ENCODE assay signal across 12 mouse cellular contexts in genomic region chr3:58783602-58784218, GRCm38 (mm10). TPM values are rescaled to one million over a fixed set of nuclear protein-coding genes. Genes with fewer than 3 reads are reported as not detected.
DNase-seq lines count a peak whose midpoint lies in the region; ATAC-seq and TF ChIP-seq lines count a peak whose summit lies in the region.
"Had no signal": no experiment of that assay in that cellular context is flagged by ENCODE, and none has a peak within 500 bp of the region (broad histone marks: within the 10 kb centered on the region; RNA-seq: fewer than 3 reads in every experiment).

No protein-coding gene starts in this region.

- H3K9me3 ChIP-seq in kidney, embryonic 15.5 days (replicated peaks), result no peaks in the 10 kb centered on the region
- no peaks in the 10 kb centered on the region for H3K9me3 ChIP-seq in forebrain, postnatal 0 days (ENCODE audit: low read length)

- whole genome bisulfite sequencing in kidney, embryonic 15.5 days, result 54% methylated on average over 8 of the region's 8 CpGs
- 58% methylated on average over 8 of the region's 8 CpGs for WGBS in forebrain, postnatal 0 days

- no peak overlapping the region for H3K9ac ChIP-seq in kidney, embryonic 15.5 days
- H3K9ac ChIP-seq in forebrain, postnatal 0 days, result no peak overlapping the region

- DNase-seq in cerebellum, adult 9-11 months, result peak; percentile 29
- no peak for DNase-seq in cerebellum, adult 18-20 months
- DNase-seq in kidney, adult 8-10 months, result no peak
- no peak for DNase-seq in forebrain, postnatal 0 days
- peak; percentile 12 for DNase-seq in lung, postnatal 36 days
- DNase-seq in frontal cortex, postnatal 10 days (ENCODE audit: low spot score in 2 of 2), result no peak

- H3K27ac ChIP-seq in kidney, embryonic 15.5 days, result no peak overlapping the region
- H3K27ac ChIP-seq in forebrain, postnatal 0 days (ENCODE audit: low read depth, low read length), result no peak overlapping the region

- no peak overlapping the region for H3K4me3 ChIP-seq in kidney, embryonic 15.5 days (replicated peaks)
- no peak overlapping the region for H3K4me3 ChIP-seq in forebrain, postnatal 0 days (ENCODE audit: low read depth, low read length)

- 0 out of 2 replicates have a peak, but pooled peaks cover 2% of the 10 kb centered on the region for H3K4me1 ChIP-seq in kidney, embryonic 15.5 days
- H3K4me1 ChIP-seq in forebrain, postnatal 0 days (ENCODE audit: insufficient read depth), result no peaks in the 10 kb centered on the region

- no peak overlapping the region for H3K4me2 ChIP-seq in kidney, embryonic 15.5 days
- H3K4me2 ChIP-seq in forebrain, postnatal 0 days (ENCODE audit: low read depth), result no peak overlapping the region

- ATAC-seq in kidney, embryonic 15.5 days (replicated peaks; ENCODE audit: low FRiP score), result peak; percentile 81
- ATAC-seq in forebrain, postnatal 0 days, result peak; percentile 36; the same call in 1 of the 2 replicates
- ATAC-seq in frontal cortex, adult (ENCODE audit: low TSS enrichment), result no peak

- H3K36me3 ChIP-seq in kidney, embryonic 15.5 days, result no peaks in the 10 kb centered on the region
- H3K36me3 ChIP-seq in forebrain, postnatal 0 days (ENCODE audit: insufficient read depth), result no peaks in the 10 kb centered on the region

- no peak for TF ChIP-seq CTCF in forebrain, postnatal 0 days (IDR thresholded peaks at IDR 0.05; ENCODE audit: low read depth)

- H3K27me3 ChIP-seq in kidney, embryonic 15.5 days, result 0 out of 2 replicates have a peak, but pooled peaks cover 3% of the 10 kb centered on the region
- no peaks in the 10 kb centered on the region for H3K27me3 ChIP-seq in forebrain, postnatal 0 days (ENCODE audit: insufficient read depth, low read length)

RNA-seq across cellular contexts. Expression of gene Mindy4b-ps, which starts 38.4 kb away (rescaled TPM):
- not detected in 2 replicates for polyA plus RNA-seq in kidney, embryonic 15.5 days (2015; fragmentation: Nextera tagmentation; extraction: Ambion mirVana)
- 0.05 and 0.23 TPM in 2 replicates for total RNA-seq in forebrain, postnatal 0 days (2014; rRNA removed)
- polyA plus RNA-seq in forebrain, postnatal 0 days (2015; fragmentation: Nextera tagmentation; extraction: Ambion mirVana), result 0.10 and 0.15 TPM in 2 replicates
- total RNA-seq: adrenal gland, postnatal 10 days; granulocyte monocyte progenitor cell, adult 5-6 weeks; hematopoietic stem cell, adult 5-6 weeks; megakaryocyte, adult 5-6 weeks had no signal

Comparison
In these comparisons a context has a peak if more than half of its experiments do, and no peak if none do; other contexts are left out.
1. DNase-seq: peak in cerebellum, adult 9-11 months (single experiment) and lung, postnatal 36 days (single experiment); none in cerebellum, adult 18-20 months (0 of 2), kidney, adult 8-10 months (0 of 2), forebrain, postnatal 0 days (single experiment) and frontal cortex, postnatal 10 days (0 of 2).